Mouse (Mus musculus): ENCODE results near the gene Zfp60. TPM values are rescaled to one million over a fixed set of nuclear protein-coding genes. Genes with fewer than 3 reads are reported as not detected.
"Not testable (repeated sequence)": the region's sequence is repeated elsewhere in the genome, so short reads cannot be mapped to it uniquely, and the experiment has no call there.

The Zfp60 gene
- total RNA-seq, 2 experiments from 2014 or later: 36.4 to 42.7 TPM

DNA sequence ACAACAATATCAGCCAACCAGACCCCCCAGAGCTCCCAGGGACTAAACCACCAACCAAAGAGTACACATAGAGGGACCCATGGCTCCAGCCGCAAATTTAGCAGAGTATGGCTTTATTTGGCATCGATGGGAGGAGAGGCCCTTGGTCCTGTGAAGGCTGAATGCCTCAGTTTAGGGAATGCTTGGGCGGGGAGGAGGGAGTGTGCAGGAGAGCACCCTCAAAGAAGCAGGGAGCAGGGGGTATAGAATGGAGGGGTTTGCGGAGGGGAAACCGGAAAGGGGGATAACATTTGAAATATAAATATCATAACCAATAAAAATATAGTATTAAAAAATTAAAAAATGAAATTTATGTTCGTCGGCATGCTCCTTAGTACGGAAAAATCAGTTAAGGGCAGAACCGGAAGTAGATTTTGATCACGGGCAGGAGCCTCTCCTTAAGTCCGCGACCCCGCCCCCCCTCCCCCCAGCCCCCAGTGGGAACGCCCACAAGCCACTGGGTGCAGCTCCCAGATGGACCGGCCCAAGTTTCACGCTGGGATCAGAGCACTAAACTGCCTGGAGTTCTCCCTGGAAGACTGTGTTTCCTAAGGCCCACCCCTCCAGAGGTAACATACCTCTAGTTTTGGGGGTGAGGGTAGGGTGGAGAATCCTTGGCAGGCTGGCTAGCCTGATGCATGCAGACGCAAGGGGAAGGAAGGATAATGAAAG lies 34.1 kb downstream of the Zfp60 start:
- no peak for DNase-seq (ENCODE audit: extremely low spot score in 1 of 2, low spot score in 1 of 2)

DNA sequence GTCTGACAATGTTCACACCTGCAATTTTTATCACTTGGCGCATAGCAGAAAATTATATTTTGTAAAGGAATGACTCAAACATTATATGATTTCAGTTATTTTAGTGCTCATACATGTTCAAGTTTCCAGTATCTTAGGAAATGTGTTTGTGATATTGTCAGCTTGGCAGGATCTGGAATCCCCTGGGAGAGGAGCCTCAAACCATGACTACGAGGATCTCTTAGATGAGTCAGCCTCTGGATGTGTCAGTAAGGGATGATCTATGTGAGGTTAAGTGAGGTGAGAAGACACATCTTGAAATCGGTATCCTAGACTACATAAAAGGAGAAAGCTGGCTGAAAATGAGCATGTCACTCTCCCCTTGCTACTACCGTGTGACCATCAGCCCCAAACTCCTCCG lies 58.1 kb downstream of the Zfp60 start:
- no peak for DNase-seq (ENCODE audit: extremely low spot score in 1 of 2, low spot score in 1 of 2)

DNA sequence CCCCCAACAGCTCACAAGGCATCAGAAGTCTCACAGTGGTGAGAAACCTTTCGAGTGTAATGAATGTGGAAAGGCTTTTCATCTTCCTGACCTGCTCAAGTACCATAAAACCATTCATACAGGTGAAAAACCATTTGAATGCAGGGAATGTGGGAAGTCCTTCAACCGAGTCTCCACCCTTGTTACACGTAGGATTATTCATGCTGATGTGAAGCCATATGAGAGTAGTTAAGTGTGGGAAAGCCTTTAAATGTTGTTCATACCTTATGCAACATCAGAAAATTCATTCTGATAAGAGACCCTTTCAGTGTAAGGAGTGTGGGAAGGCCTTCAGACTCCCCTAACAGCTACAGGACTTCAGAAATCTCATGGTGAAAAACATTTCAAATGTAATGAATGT lies 62.7 kb downstream of the Zfp60 start:
- not testable (repeated sequence) for DNase-seq (ENCODE audit: extremely low spot score in 1 of 2, low spot score in 1 of 2)

DNA sequence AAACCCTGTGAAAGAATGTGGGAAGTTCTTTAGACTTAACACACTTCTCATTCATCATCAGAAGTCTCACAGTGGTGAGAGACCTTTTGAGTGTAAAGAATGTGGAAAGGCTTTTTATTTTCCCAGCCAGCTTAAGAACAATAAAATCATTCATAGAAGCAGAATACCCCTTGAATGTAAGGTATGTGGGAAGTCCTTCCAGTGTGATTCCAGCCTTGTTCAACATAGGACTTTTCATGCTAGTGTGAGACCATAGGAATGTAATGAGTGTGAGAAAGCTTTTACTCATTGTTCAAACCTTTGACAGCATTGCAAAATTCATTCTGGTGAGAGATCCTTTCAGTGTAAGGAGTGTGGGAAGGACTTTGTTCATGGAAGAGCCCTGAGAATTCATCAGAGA lies 63.4 kb downstream of the Zfp60 start:
- DNase-seq (ENCODE audit: extremely low spot score in 1 of 2, low spot score in 1 of 2): no peak

DNA sequence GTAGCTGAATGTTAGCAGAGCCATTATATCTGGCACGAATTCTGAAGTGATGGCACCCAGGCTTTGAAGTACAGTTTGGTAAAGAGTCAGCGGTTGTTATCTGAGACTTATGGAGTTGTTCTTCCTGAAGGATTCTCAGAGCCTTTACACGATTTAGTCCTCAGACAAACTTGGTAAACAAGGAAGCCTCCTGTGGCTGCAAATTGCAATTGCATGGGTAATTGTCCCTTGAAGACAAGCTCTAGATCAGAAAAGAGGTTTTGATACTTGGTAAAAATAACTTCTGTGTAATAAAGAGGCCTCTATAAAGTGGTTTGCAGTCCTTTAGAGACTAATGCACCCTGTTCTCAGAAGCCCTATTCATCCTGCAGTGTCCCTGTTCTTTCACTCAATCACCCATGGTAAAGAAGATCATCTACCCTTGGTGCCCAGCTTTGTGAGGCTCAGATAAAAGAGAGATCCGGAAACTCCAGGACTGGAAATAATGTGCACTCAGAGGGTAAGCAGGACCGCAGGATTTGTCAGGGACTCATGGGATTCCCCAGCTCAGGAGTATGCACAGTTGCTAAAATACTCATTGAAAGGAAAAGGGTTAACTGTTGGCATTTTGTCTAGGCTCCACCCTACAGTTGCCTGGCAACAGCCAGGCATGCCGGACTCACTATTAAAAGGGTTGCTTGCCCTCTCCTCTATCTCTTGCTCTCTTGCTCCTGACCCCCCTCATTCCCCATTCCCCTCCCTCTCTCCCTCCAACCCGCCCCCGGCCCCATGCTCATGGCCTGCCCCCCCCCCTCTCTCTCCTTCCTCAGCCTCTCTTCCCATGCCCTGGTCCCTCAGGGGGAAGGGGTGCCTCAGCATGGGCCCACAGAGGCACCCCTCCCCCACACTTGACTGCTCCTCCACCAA lies 67.0 kb downstream of the Zfp60 start:
- no peak for DNase-seq (ENCODE audit: extremely low spot score in 1 of 2, low spot score in 1 of 2)

DNA sequence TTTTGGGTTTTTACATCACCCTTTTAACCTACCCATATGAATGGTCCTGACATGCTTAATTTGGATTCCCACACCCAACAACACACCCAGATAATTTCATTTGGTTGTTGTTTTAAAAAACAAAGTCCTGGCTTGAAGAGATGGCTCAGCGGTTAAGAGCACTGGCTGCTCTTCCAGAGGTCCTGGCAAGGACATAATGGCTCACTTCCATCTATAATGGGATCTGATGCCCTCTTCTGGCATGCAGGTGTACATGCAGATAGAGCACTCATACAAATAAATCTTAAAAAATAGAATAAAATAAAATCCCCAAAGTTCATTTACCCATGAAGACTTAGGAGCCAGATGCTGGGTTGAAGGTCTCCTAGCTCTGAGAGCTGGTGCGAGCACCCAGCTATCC lies 69.9 kb downstream of the Zfp60 start:
- DNase-seq (ENCODE audit: extremely low spot score in 1 of 2, low spot score in 1 of 2): no peak

DNA sequence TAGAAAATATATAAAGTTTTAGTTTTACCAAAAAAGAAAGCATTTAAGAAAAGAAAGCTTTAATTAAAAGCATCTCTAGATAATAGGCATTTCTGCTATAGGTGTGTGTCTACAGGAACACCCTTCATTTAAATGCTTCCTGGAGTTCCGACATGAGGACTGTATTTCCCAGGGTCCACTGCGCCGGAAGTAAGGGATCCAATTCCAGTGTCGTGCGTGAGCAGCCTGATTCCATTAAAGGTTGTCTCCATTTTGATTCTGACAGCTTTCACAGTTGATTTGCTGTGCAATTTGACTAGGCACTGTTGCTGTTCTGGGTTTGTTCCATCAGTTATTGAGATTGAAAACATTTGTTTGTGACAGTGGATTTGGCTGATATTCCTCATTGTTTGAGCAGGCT lies 71.8 kb downstream of the Zfp60 start:
- DNase-seq (ENCODE audit: extremely low spot score in 1 of 2, low spot score in 1 of 2): no peak

Other genes with a start within 250 kb of the Zfp60 start
- 1 to 10 TPM; 7.0 to 7.3 TPM for gene Sertad1, start 244.5 kb upstream of the Zfp60 start, total RNA-seq (2021)
- under 1 TPM; 0.32 to 0.38 TPM for gene Prx, start 232.1 kb upstream of the Zfp60 start, total RNA-seq (2021)
- under 1 TPM; 0.12 to 0.17 TPM for gene Hipk4, start 208.1 kb upstream of the Zfp60 start, total RNA-seq (2021)
- 100 to 1,000 TPM; 625 to 635 TPM for gene Pld3, start 178.2 kb upstream of the Zfp60 start, total RNA-seq (2021)
- gene 2310022A10Rik, start 178.2 kb upstream of the Zfp60 start, total RNA-seq (2021): 10 to 100 TPM; 23.5 to 24.2 TPM
- gene Akt2, start 139.8 kb upstream of the Zfp60 start, total RNA-seq (2021): 100 to 1,000 TPM in 1 of 2 experiments, 10 to 100 TPM in 1; 93.8 to 122 TPM
- 10 to 100 TPM; 55.0 to 59.8 TPM for gene Ttc9b, start 77.5 kb upstream of the Zfp60 start, total RNA-seq (2021)
- 100 to 1,000 TPM; 195 to 201 TPM for gene Map3k10, start 56.8 kb upstream of the Zfp60 start, total RNA-seq (2021)
- 1 to 10 TPM; 7.9 to 9.0 TPM for gene Zfp607b, start 42.0 kb upstream of the Zfp60 start, total RNA-seq (2021)
- gene Zfp626, start 75.8 kb downstream of the Zfp60 start, total RNA-seq (2021): 1 to 10 TPM; 8.9 to 9.0 TPM
- gene Zfp59, start 107.2 kb downstream of the Zfp60 start, total RNA-seq (2021): 1 to 10 TPM; 4.0 to 4.8 TPM
- gene Zfp607a, start 126.1 kb downstream of the Zfp60 start, total RNA-seq (2021): 1 to 10 TPM; 2.2 to 2.3 TPM
- gene Zfp974, start 198.1 kb downstream of the Zfp60 start, total RNA-seq (2021): 10 to 100 TPM; 16.2 to 20.9 TPM
- gene Zfp780b, start 247.8 kb downstream of the Zfp60 start, total RNA-seq (2021): 10 to 100 TPM; 20.1 to 20.4 TPM

Data from layer of hippocampus, postnatal 25 days (tissue).